Mouse (Mus musculus) forebrain, embryonic 10.5 days (tissue): ENCODE data around the gene Ttyh2. TPM values are rescaled to one million over a fixed set of nuclear protein-coding genes. Genes with fewer than 3 reads are reported as not detected.

Experiments used
- polyA plus RNA-seq: library from polyadenylated mRNA; unstranded; fragments of >200 nt; fragmentation: Nextera tagmentation; extraction: Ambion mirVana; gene quantifications from 2 replicates; pipeline ENCODE4 v1.2.1, GENCODE M21; 2016

The Ttyh2 gene
- polyA plus RNA-seq, 1 experiment from 2014 or later: 8.6 TPM

Other genes with a start within 250 kb of the Ttyh2 start
- 1,134 and 1,162 TPM in 2 replicates for gene Rpl38, start 6.9 kb upstream of the Ttyh2 start, polyA plus RNA-seq
- gene Dnaic2, start 52.0 kb downstream of the Ttyh2 start, polyA plus RNA-seq: 0.77 and 1.0 TPM in 2 replicates
- 0.33 and 0.71 TPM in 2 replicates for gene Kif19a, start 90.0 kb downstream of the Ttyh2 start, polyA plus RNA-seq
- 20.7 and 20.8 TPM in 2 replicates for gene Btbd17, start 120.5 kb downstream of the Ttyh2 start, polyA plus RNA-seq
- 0.21 TPM in 1 of 2 replicates, not detected in the other for gene Gpr142, start 123.5 kb downstream of the Ttyh2 start, polyA plus RNA-seq
- gene Gprc5c, start 175.7 kb downstream of the Ttyh2 start, polyA plus RNA-seq: 31.7 and 32.3 TPM in 2 replicates
- 0.42 and 1.3 TPM in 2 replicates for gene Cd300a, start 214.6 kb downstream of the Ttyh2 start, polyA plus RNA-seq